Mouse (Mus musculus): ENCODE measurements around the gene Npr1. TPM values are rescaled to one million over a fixed set of nuclear protein-coding genes. Genes with fewer than 3 reads are reported as not detected.

Gene Npr1
- polyA plus RNA-seq, 1 experiment from 2014 or later: 3.3 TPM

Other genes starting within 250 kb of the Npr1 start
- 86.3 and 86.7 TPM in 2 replicates for gene Jtb, start 234.3 kb downstream of the Npr1 start, polyA plus RNA-seq (2016; fragmentation: Nextera tagmentation; extraction: Ambion mirVana)
- gene Creb3l4, start 222.4 kb downstream of the Npr1 start, polyA plus RNA-seq (2016; fragmentation: Nextera tagmentation; extraction: Ambion mirVana): 3.8 and 4.2 TPM in 2 replicates
- 33.8 and 44.2 TPM in 2 replicates for gene Slc39a1, start 217.7 kb downstream of the Npr1 start, polyA plus RNA-seq (2016; fragmentation: Nextera tagmentation; extraction: Ambion mirVana)
- gene Crtc2, start 211.7 kb downstream of the Npr1 start, polyA plus RNA-seq (2016; fragmentation: Nextera tagmentation; extraction: Ambion mirVana): 22.4 and 25.3 TPM in 2 replicates
- gene Dennd4b, start 200.7 kb downstream of the Npr1 start, polyA plus RNA-seq (2016; fragmentation: Nextera tagmentation; extraction: Ambion mirVana): 6.6 and 6.8 TPM in 2 replicates
- gene Gatad2b, start 172.7 kb downstream of the Npr1 start, polyA plus RNA-seq (2016; fragmentation: Nextera tagmentation; extraction: Ambion mirVana): 12.8 and 15.9 TPM in 2 replicates
- gene Slc27a3, start 75.9 kb downstream of the Npr1 start, polyA plus RNA-seq (2016; fragmentation: Nextera tagmentation; extraction: Ambion mirVana): 19.7 and 22.7 TPM in 2 replicates
- 38.1 and 40.5 TPM in 2 replicates for gene Ints3, start 32.2 kb downstream of the Npr1 start, polyA plus RNA-seq (2016; fragmentation: Nextera tagmentation; extraction: Ambion mirVana)
- gene Ilf2, start 10.3 kb upstream of the Npr1 start, polyA plus RNA-seq (2016; fragmentation: Nextera tagmentation; extraction: Ambion mirVana): 322 and 326 TPM in 2 replicates
- gene Snapin, start 25.2 kb upstream of the Npr1 start, polyA plus RNA-seq (2016; fragmentation: Nextera tagmentation; extraction: Ambion mirVana): 81.7 and 87.0 TPM in 2 replicates
- gene Chtop, start 43.6 kb upstream of the Npr1 start, polyA plus RNA-seq (2016; fragmentation: Nextera tagmentation; extraction: Ambion mirVana): 211 and 215 TPM in 2 replicates
- gene S100a1, start 48.5 kb upstream of the Npr1 start, polyA plus RNA-seq (2016; fragmentation: Nextera tagmentation; extraction: Ambion mirVana): 5.0 and 7.2 TPM in 2 replicates
- gene S100a13, start 48.6 kb upstream of the Npr1 start, polyA plus RNA-seq (2016; fragmentation: Nextera tagmentation; extraction: Ambion mirVana): 10.6 and 12.3 TPM in 2 replicates
- not detected in 2 replicates for gene S100a14, start 61.0 kb upstream of the Npr1 start, polyA plus RNA-seq (2016; fragmentation: Nextera tagmentation; extraction: Ambion mirVana)
- gene S100a16, start 71.4 kb upstream of the Npr1 start, polyA plus RNA-seq (2016; fragmentation: Nextera tagmentation; extraction: Ambion mirVana): 33.3 and 38.3 TPM in 2 replicates
- not detected in 2 replicates for gene S100a3, start 94.7 kb upstream of the Npr1 start, polyA plus RNA-seq (2016; fragmentation: Nextera tagmentation; extraction: Ambion mirVana)
- not detected in 2 replicates for gene S100a2, start 124.4 kb upstream of the Npr1 start, polyA plus RNA-seq (2016; fragmentation: Nextera tagmentation; extraction: Ambion mirVana)
- not detected in 2 replicates for gene Gm42674, start 136.0 kb upstream of the Npr1 start, polyA plus RNA-seq (2016; fragmentation: Nextera tagmentation; extraction: Ambion mirVana)
- gene S100a4, start 137.9 kb upstream of the Npr1 start, polyA plus RNA-seq (2016; fragmentation: Nextera tagmentation; extraction: Ambion mirVana): 0.46 and 1.0 TPM in 2 replicates
- gene S100a5, start 142.7 kb upstream of the Npr1 start, polyA plus RNA-seq (2016; fragmentation: Nextera tagmentation; extraction: Ambion mirVana): not detected in 2 replicates
- gene S100a6, start 147.0 kb upstream of the Npr1 start, polyA plus RNA-seq (2016; fragmentation: Nextera tagmentation; extraction: Ambion mirVana): 14.6 and 16.8 TPM in 2 replicates
- gene S100a7a, start 188.2 kb upstream of the Npr1 start, polyA plus RNA-seq (2016; fragmentation: Nextera tagmentation; extraction: Ambion mirVana): not detected in 2 replicates
- gene S100a8, start 203.1 kb upstream of the Npr1 start, polyA plus RNA-seq (2016; fragmentation: Nextera tagmentation; extraction: Ambion mirVana): 15.8 and 23.7 TPM in 2 replicates
- gene S100a9, start 229.9 kb upstream of the Npr1 start, polyA plus RNA-seq (2016; fragmentation: Nextera tagmentation; extraction: Ambion mirVana): 6.9 and 12.0 TPM in 2 replicates

All from neural tube, embryonic 12.5 days (tissue).